Mouse (Mus musculus) layer of hippocampus, postnatal 10 days (tissue): ENCODE results near the gene Lmo4. TPM values are rescaled to one million over a fixed set of nuclear protein-coding genes. Genes with fewer than 3 reads are reported as not detected.
A peak's percentile ranks its signal among the peaks of the same experiment; 100 is the strongest.

Experiments used
- DNase-seq, 2 experiments: peaks; one replicate each; pipeline ENCODE4 v3.0.0; 2021; ENCODE audit warnings: low spot score in 2 of 2
- total RNA-seq, 2 experiments: library from RNA; stranded (reverse); gene quantifications; 2 replicates each; pipeline ENCODE4 v1.2.3; 2021

Lmo4 gene
- total RNA-seq, 2 experiments from 2014 or later = 191 to 204 TPM

- no peak for DNase-seq
These were observed 51.6 kb downstream of the Lmo4 start for GRCm38 (mm10) chr3:144153395-144153794.

DNA sequence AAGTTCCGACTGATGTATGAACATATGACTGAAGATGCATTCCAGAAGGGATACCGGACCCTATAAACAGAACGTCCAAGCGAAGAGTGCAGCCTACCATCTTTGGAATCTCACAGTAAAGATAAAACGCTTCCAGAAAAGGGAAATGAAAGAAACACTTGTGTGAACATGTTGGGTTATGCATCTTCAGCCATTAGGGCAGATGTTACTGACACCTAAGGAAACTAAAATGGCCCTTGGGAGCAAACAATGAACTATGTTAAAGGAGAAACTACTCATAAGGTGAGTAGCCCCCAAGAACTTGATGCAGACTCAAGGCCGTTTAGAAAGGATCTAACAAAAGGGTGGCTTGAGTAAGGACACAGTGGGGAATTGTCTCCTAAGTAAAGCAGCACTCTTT lies 54.0 kb downstream of the Lmo4 start:
- no peak for DNase-seq

DNA sequence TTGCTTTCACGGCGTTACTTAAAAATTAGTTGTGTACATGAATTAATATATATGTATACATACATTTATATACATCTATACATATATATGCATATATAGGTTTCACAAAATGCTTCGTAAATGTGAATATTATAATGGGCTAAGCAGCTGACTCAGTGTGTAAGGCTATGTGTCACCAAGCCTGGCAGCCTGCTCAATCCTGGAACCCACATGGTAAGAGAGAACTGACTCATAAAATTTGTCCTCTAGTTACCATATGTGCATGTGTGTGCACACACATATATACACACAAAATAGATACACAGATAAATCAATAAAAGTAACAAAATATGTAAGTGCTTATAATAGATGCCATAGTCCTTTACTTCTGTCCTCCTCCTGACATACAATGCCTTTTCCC lies 56.8 kb downstream of the Lmo4 start:
- DNase-seq = no peak

DNA sequence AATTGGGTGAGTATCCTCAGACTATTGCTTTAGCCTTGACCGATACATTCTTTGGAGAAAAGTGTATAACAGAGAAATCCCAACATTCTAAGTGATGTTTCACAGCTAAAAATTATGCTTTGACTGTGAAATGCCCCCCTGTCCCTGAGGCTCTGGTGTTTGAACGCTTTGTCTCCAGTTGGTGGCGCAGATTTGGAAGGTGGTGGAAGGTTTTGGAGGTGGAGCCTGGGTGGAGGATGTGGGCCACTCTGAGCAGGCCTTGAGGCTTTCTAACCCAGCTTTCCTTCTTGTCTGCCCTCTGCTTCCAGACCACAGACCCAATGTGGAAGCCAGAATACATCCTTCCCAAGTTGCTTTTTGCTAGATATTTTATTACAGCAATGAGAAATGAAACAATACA lies 57.8 kb downstream of the Lmo4 start:
- DNase-seq = no peak

DNA sequence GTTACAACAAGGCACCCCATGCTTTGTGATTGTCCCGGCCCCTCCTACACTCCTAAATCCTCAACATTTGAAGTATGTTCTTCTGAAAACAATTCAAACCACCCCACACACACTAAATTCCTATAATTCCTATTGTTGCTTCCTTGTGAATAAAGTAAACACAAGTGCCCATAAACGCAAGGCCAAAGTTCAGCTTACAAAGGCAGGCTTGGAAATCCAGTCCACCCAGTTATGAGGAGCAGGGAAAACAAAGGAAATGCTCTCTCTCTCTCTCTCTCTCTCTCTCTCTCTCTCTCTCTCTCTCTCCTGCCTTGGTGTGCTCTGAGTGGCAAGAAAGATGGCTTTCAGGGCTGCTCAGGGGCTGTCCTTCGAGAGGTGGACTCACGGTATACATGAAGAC lies 61.0 kb downstream of the Lmo4 start:
- no peak for DNase-seq

DNA sequence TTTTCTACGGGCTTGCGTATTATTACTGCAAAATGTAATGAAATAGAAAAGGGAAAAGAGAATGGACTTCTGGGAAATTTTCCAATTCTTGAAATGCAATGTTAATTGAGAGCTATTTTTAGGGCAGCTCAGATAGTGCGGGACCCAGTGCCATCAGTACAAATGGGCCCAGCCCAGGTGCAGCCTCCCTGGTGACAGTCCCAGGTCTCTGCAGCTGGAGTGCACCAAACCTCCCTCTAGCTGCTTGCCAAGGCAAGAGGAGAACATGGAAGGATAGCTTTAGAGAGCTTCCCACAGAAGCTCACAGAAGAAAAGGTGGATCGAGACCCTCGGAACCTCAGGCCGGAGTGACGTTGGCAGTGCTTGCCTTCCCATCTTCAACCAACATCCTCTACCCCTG lies 62.1 kb downstream of the Lmo4 start:
- no peak for DNase-seq

DNA sequence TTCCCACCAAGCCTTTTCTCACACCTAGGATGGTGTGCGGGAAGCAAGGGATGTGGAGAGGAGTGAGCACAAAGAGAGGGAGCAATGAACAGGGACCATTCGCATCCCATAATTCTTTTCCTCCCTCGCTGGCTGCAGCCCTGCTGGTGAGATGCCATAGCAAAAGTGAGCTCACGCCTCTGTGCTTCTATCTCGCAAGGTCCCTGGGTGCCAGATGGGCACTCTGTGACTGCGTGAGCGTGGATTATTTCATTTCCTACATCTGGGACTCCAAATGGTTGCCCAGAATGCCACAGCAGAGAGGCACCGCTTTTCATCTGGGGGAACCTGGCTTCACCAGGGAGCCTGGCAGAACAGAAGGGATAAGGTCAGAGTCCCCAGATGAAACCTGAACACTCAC lies 63.2 kb downstream of the Lmo4 start:
- peak; percentile 21 to 38 for DNase-seq

DNA sequence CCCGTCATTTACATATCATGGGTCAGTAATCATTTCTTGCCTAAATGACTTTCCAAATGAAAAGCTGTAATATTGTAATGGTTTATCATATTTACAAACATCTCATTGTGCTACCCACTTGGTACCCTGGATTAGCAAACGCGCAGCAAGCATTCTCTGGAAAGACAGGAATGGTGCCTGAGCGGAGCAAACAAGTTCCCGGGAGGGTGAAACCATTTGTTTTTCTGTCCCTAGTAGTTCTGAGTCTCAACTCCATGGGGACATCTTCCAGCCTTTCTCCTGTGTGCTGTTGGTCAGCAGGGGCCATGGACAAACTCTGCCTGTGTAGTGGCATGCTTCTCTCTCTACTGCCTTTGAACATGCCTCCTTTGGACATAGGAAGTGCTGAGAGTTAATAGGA lies 64.2 kb downstream of the Lmo4 start:
- no peak for DNase-seq

DNA sequence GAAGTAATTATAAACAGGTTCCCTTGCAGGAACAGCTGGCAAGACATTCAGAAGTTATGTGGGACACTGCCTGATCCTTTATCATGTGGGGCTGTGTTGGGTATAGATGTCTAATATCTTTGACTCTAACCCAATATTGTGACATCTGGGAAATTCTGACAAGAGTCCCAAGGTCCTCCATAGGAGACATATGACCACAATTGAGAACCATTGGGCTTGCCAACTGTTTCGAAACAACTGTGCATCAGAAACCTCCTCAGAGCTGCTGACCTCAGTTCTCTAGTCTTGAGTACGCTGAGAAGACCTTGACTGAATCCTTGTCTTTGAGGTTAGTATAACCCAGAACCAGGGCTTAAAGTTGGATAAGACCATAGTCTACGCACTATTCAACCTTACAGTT lies 66.4 kb downstream of the Lmo4 start:
- DNase-seq = no peak
